Mouse (Mus musculus) adrenal gland, adult 18-20 months (tissue): Measurements from ENCODE around the gene Olfr1259. TPM values are rescaled to one million over a fixed set of nuclear protein-coding genes. Genes with fewer than 3 reads are reported as not detected.
"Not testable (repeated sequence)": the region's sequence is repeated elsewhere in the genome, so short reads cannot be mapped to it uniquely, and the experiment has no call there.

ENCODE experiments used
- DNase-seq, 2 experiments: peaks; one replicate each; pipeline ENCODE4 v3.0.0; 2021 to 2022; ENCODE audit warnings: low spot score in 2 of 2
- long read RNA-seq, 2 experiments: library from polyadenylated mRNA; stranded (forward); transcript quantifications; one replicate each; pipeline ENCODE4 v2.0.0; 2021
- total RNA-seq, 2 experiments: library from RNA; stranded (reverse); gene quantifications; 1 replicate in 1 of 2; 2 replicates in 1 of 2; pipeline ENCODE4 v1.2.3; 2021

Olfr1259 gene
- not detected for total RNA-seq
- long read RNA-seq, experiment 1, result 0 reads
- long read RNA-seq, experiment 2, result 0 reads

DNA sequence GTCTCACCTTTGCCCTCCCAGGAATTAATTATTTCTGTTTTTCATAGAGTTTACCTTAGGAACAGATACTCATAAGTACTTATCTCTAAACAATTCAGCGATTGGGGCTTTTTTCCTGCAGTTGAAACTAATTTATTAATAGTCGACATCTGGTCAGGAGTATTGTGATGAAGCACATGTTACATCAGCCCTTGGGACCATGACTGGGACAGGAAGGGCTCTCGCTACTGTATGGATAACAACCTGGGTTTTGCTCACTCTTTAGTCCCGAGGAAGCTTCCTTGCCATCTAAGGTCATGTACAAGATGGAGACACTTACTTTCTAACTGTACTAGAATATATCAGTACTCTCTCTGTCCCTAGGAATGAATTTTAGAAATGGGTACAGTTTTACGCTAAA lies at the start of gene Olfr1259:
Gene Olfr1259, minus strand, starts transcription at position 101 of the 400 bp plus-strand sequence.
- no peak for DNase-seq

DNA sequence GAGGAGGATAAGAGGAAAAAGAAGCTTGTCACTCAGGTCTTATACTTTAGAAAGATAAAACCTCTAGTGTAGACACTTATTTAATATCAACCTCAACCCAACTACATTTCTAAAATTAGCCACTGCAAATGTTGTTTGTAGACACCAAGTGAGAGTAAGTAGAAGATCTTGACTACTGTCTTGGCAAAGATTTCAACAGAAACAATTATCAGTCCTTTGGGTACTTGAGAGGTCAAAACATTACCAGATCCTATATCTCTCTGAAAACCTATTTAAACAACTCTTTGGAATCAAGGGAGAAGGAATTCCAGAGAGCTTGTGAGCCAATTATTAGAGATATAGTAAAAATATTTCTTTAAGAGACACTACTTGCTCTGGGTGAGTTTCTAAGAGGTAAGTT lies 42.5 kb upstream of the Olfr1259 start, which contains the start of gene Olfr1261:
Gene Olfr1261, plus strand, starts transcription at position 301 of the 400 bp plus-strand sequence.
- no peak for DNase-seq

DNA sequence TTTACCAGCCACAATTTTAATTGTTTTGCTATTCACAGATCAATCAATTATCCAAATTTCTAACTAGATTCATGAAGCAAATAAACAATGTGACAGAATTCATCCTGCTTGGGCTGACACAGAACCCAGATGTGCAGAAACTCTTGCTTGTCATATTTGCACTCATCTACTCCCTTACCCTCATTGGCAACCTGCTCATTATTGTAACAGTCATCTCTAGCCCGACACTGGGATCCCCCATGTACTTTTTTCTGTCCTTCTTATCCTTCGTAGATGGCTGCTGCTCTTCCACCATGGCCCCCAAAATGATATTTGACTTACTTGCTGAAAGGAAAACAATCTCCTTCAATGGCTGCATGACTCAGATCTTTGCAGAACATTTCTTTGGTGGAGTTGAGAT lies 29.2 kb upstream of the Olfr1259 start:
- no peak for DNase-seq

DNA sequence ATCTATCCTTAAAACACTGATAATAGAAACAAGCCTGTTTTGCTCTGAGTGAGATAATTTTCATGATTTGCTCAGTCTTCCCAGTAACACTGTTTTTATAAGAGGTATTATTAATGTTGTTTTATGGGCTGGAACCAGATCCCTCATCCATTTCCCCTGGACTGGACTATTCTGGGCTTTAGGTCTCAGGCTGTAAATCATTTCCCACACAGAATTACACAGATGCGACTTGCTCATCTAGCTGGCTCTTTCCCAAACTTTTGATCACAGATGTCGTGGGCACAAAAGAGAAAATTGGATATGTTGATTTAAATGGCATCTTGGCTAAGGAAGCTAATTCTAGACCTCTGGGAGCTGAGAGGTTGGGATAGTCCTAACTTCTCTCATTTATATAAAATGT lies 25.7 kb upstream of the Olfr1259 start, which contains the start of gene Olfr1260:
Gene Olfr1260, plus strand, starts transcription at position 157 of the 400 bp plus-strand sequence.
- DNase-seq, result no peak

DNA sequence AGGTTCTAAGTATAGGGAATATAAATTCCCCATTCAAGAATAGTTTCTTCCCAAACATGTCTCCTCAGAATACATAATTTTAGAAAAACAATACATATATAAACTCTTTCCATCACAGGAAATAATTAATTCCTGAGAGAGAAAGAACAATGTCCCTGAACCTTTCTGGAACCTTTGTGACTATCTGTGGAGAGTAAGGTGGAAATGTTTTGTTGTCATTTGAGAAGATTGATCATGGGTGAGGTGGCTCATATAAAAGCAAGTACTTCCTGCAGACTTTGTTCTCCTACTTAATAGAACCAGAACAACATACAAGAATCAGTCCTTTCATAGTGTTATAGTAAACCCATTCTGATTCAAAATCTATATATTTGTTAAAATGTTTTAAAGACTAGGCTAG lies 21.5 kb downstream of the Olfr1259 start, which contains the start of gene Olfr1258:
Gene Olfr1258, plus strand, starts transcription at position 301 of the 400 bp plus-strand sequence.
- no peak for DNase-seq

DNA sequence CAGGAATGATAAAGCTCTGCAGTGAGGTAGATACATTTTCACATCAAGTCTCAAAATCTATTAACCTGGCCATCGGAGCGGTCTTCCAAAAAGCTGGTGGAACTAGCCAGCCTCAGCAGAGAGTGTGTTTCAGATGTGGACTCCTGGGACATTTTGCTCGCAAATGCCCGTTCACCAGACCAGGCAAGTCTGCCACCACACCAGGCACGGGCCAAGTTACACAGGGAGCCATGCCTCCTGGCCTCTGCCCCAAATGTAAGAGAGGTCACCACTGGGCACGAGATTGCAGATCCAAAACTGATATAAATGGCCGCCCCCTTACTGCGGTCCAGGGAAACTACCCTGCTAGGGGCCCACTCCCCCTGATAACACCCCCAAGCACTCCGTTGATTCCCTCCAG lies 35.8 kb downstream of the Olfr1259 start:
- DNase-seq, result not testable (repeated sequence)

Other genes starting within 250 kb of the Olfr1259 start
- gene Olfr1252, start 223.7 kb downstream of the Olfr1259 start, total RNA-seq, result not detected
- not detected for gene Olfr1253, start 191.6 kb downstream of the Olfr1259 start, total RNA-seq
- not detected for gene Olfr1254, start 155.0 kb downstream of the Olfr1259 start, total RNA-seq
- gene Olfr1255, start 136.6 kb downstream of the Olfr1259 start, total RNA-seq, result not detected
- not detected for gene Olfr1256, start 107.1 kb downstream of the Olfr1259 start, total RNA-seq
- gene Olfr48, start 100.5 kb downstream of the Olfr1259 start, total RNA-seq, result not detected
- gene Olfr1257, start 70.2 kb downstream of the Olfr1259 start, total RNA-seq, result not detected
- gene Olfr1258, start 21.4 kb downstream of the Olfr1259 start, total RNA-seq, result not detected
- not detected for gene Olfr1260, start 25.7 kb upstream of the Olfr1259 start, total RNA-seq
- gene Olfr1261, start 42.6 kb upstream of the Olfr1259 start, total RNA-seq, result not detected
- gene Olfr1262, start 51.5 kb upstream of the Olfr1259 start, total RNA-seq, result not detected
- gene Olfr1263, start 63.5 kb upstream of the Olfr1259 start, total RNA-seq, result not detected
- not detected for gene Olfr1264, start 76.9 kb upstream of the Olfr1259 start, total RNA-seq
- not detected for gene Olfr1265, start 86.7 kb upstream of the Olfr1259 start, total RNA-seq
- not detected for gene Olfr140, start 114.9 kb upstream of the Olfr1259 start, total RNA-seq
- not detected for gene Olfr1269, start 172.7 kb upstream of the Olfr1259 start, total RNA-seq
- gene Olfr32, start 193.6 kb upstream of the Olfr1259 start, total RNA-seq, result not detected
- not detected for gene Olfr1270, start 204.4 kb upstream of the Olfr1259 start, total RNA-seq